Mouse (Mus musculus) myocyte (in vitro differentiated cells): ENCODE measurements around the gene Phb.

Source experiments
- CEBPB ChIP-seq: IDR thresholded peaks from 2 replicates; pipeline ENCODE4 v1.6.1; 2011; ENCODE audit warnings: mild to moderate bottlenecking, moderate library complexity; ENCODE audit not compliant: poor library complexity, insufficient read depth, severe bottlenecking
- E2F4 ChIP-seq: IDR thresholded peaks from one replicate; pipeline ENCODE4 v1.6.1; 2011; ENCODE audit warnings: mild to moderate bottlenecking, control low read depth, moderate library complexity; ENCODE audit not compliant: insufficient read depth
- MAX ChIP-seq: IDR thresholded peaks from one replicate; pipeline ENCODE4 v1.6.1; 2011; ENCODE audit warnings: low read depth, mild to moderate bottlenecking, control low read depth
- MYOD1 ChIP-seq, 3 experiments: IDR thresholded peaks; one replicate each; pipeline ENCODE4 v1.6.1; 2011; ENCODE audit warnings: control low read depth in 2 of 3, low read depth in 2 of 3, mild to moderate bottlenecking in 2 of 3, moderate library complexity in 1 of 3; ENCODE audit not compliant: insufficient read length in 2 of 3, control insufficient read depth in 1 of 3
- POLR2A ChIP-seq: IDR thresholded peaks from one replicate; pipeline ENCODE4 v1.6.1; 2011; ENCODE audit warnings: low read depth, mild to moderate bottlenecking, control low read depth, moderate library complexity; ENCODE audit not compliant: insufficient read length
- POLR2AphosphoS2 ChIP-seq: IDR thresholded peaks from one replicate; pipeline ENCODE4 v1.6.1; 2011; ENCODE audit warnings: low read depth, control low read depth; ENCODE audit not compliant: insufficient read length
- USF1 ChIP-seq: IDR thresholded peaks from one replicate; pipeline ENCODE4 v1.6.1; 2011; ENCODE audit warnings: low read depth, mild to moderate bottlenecking, control low read depth, moderate library complexity

DNA sequence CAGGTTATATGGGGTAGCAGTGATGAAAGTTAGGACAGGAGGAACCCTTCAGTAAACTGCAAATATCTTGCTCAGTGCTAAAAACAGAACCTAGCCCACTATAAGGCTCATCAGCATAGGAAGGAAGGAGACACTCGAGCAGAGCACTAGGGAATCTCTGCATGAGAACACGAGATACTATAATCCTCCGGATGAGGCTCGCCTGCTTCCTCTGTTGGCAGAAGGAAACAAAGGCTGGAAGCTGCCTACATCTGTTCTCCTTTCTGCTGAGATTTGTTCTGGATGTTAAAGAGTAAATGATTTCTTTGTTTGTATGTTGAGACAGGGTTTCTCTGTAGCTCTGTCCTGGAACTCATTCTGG, 38.2 kb downstream of the Phb start:
- TF ChIP-seq POLR2A (no peak), CEBPB (no peak), E2F4 (no peak), USF1 (no peak), MAX (no peak), POLR2AphosphoS2 (no peak), MYOD1 (IDR thresholded peaks at IDR 0.05; ENCODE audit: control insufficient read depth in 1 of 3, insufficient read length in 2 of 3, low read depth in 2 of 3) (no peak)
